Mouse (Mus musculus): ENCODE results near the gene Gpc6. TPM values are rescaled to one million over a fixed set of nuclear protein-coding genes. Genes with fewer than 3 reads are reported as not detected.

The Gpc6 gene
- polyA plus RNA-seq, 2 experiments = 26.1 to 39.5 TPM

GRCm38 (mm10) chr14:117945920-117946503 is 1020.9 kb downstream of the Gpc6 start:
- Histone ChIP-seq H3K9me3 (ENCODE audit: control insufficient read depth, low read length) (no peaks in the 10 kb centered on the region), H3K27ac (replicated peaks; ENCODE audit: low read depth, low read length) (no peak overlapping the region), H3K9ac (ENCODE audit: low read depth, low read length, severe bottlenecking) (no peak overlapping the region), H3K27me3 (ENCODE audit: control insufficient read depth, insufficient read depth, low read length) (no peaks in the 10 kb centered on the region), H3K36me3 (ENCODE audit: control insufficient read depth, insufficient read depth, low read length) (no peaks in the 10 kb centered on the region), H3K4me2 (replicated peaks; ENCODE audit: low read depth, low read length, severe bottlenecking) (no peak overlapping the region), H3K4me3 (replicated peaks; ENCODE audit: low read length) (no peak overlapping the region), H3K4me1 (ENCODE audit: control insufficient read depth, insufficient read depth, low read length) (no peaks in the 10 kb centered on the region)
- WGBS = 88% methylated on average over 4 of the region's 4 CpGs
- ATAC-seq (ENCODE audit: low FRiP score, low read depth) = no peak
- TF ChIP-seq POLR2A (IDR thresholded peaks at IDR 0.05; ENCODE audit: borderline replicate concordance, extremely low read depth, insufficient read depth, insufficient read length) = no peak
- DNase-seq (ENCODE audit: low spot score) = no peak

DNA sequence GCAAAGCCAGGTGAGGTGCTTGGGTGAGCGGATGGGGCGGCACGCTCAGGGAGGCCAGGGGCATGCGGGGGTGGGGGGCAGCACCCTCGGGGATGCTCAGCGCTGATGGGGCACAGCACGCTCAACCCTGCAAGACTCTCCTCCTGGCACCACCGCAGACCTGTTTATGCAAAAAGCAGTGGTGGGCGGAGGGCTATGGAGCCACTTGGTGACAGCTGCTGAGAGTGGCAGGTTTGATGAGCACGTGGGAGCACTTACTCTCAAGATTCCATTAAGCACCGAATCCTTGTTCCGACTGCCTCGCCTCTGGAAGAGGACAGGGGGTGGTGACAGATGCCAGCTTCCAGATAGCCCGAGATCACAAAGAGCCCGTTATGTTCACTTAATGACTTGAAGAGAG is 1026.2 kb downstream of the Gpc6 start:
- no peaks in the 10 kb centered on the region for H3K4me1 ChIP-seq (ENCODE audit: control insufficient read depth, insufficient read depth, low read length)
- no peak overlapping the region for H3K4me2 ChIP-seq (replicated peaks; ENCODE audit: low read depth, low read length, severe bottlenecking)
- no peak overlapping the region for H3K27ac ChIP-seq (replicated peaks; ENCODE audit: low read depth, low read length)
- no peak for TF ChIP-seq POLR2A (IDR thresholded peaks at IDR 0.05; ENCODE audit: borderline replicate concordance, extremely low read depth, insufficient read depth, insufficient read length)
- H3K9ac ChIP-seq (ENCODE audit: low read depth, low read length, severe bottlenecking) = no peak overlapping the region
- no peaks in the 10 kb centered on the region for H3K9me3 ChIP-seq (ENCODE audit: control insufficient read depth, low read length)
- DNase-seq (ENCODE audit: low spot score) = no peak
- H3K27me3 ChIP-seq (ENCODE audit: control insufficient read depth, insufficient read depth, low read length) = no peaks in the 10 kb centered on the region
- H3K4me3 ChIP-seq (replicated peaks; ENCODE audit: low read length) = no peak overlapping the region
- ATAC-seq (ENCODE audit: low FRiP score, low read depth) = no peak
- H3K36me3 ChIP-seq (ENCODE audit: control insufficient read depth, insufficient read depth, low read length) = no peaks in the 10 kb centered on the region
- 65% methylated on average over 15 of the region's 15 CpGs for WGBS

- Histone ChIP-seq H3K4me3 (replicated peaks; ENCODE audit: low read length) (no peak overlapping the region), H3K27me3 (ENCODE audit: control insufficient read depth, insufficient read depth, low read length) (no peaks in the 10 kb centered on the region), H3K9ac (ENCODE audit: low read depth, low read length, severe bottlenecking) (no peak overlapping the region), H3K4me1 (ENCODE audit: control insufficient read depth, insufficient read depth, low read length) (no peaks in the 10 kb centered on the region), H3K36me3 (ENCODE audit: control insufficient read depth, insufficient read depth, low read length) (no peaks in the 10 kb centered on the region), H3K9me3 (ENCODE audit: control insufficient read depth, low read length) (no peaks in the 10 kb centered on the region), H3K27ac (replicated peaks; ENCODE audit: low read depth, low read length) (no peak overlapping the region), H3K4me2 (replicated peaks; ENCODE audit: low read depth, low read length, severe bottlenecking) (no peak overlapping the region)
- no peak for DNase-seq (ENCODE audit: low spot score)
- no peak for ATAC-seq (ENCODE audit: low FRiP score, low read depth)
- WGBS = 54% methylated on average over 5 of the region's 5 CpGs
- TF ChIP-seq POLR2A (IDR thresholded peaks at IDR 0.05; ENCODE audit: borderline replicate concordance, extremely low read depth, insufficient read depth, insufficient read length) = no peak
Observed at GRCm38 (mm10) chr14:117951686-117952085, 1026.6 kb downstream of the Gpc6 start.

DNA sequence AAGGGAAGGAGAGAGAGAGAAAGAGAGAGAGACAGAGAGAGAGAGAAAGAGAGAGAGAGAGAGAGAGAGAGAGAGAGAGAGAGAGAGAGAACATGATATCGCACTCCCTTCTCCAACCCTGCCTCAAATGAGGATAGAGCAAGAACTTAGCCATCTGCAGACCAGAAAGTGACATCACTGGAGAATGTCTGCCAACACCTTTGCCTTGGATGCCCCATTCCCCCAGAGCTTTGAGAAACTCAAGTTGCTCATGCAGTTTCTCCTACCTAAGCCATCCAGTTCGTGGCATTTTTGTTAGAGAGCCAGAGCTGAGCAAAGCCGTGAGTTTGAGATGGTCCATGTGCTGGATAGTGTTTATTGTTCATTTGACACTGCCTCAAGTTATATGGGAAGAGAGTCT is 1030.9 kb downstream of the Gpc6 start:
- Histone ChIP-seq H3K9ac (ENCODE audit: low read depth, low read length, severe bottlenecking) (no peak overlapping the region), H3K4me2 (replicated peaks; ENCODE audit: low read depth, low read length, severe bottlenecking) (no peak overlapping the region), H3K27me3 (ENCODE audit: control insufficient read depth, insufficient read depth, low read length) (no peaks in the 10 kb centered on the region), H3K4me3 (replicated peaks; ENCODE audit: low read length) (no peak overlapping the region), H3K4me1 (ENCODE audit: control insufficient read depth, insufficient read depth, low read length) (peaks cover under 1% of the 10 kb centered on the region; the same call in 1 of the 2 replicates), H3K36me3 (ENCODE audit: control insufficient read depth, insufficient read depth, low read length) (no peaks in the 10 kb centered on the region), H3K27ac (replicated peaks; ENCODE audit: low read depth, low read length) (no peak overlapping the region), H3K9me3 (ENCODE audit: control insufficient read depth, low read length) (no peaks in the 10 kb centered on the region)
- TF ChIP-seq POLR2A (IDR thresholded peaks at IDR 0.05; ENCODE audit: borderline replicate concordance, extremely low read depth, insufficient read depth, insufficient read length) = no peak
- DNase-seq (ENCODE audit: low spot score) (no peak), ATAC-seq (ENCODE audit: low FRiP score, low read depth) (no peak)
- 71% methylated on average over 3 of the region's 3 CpGs for WGBS

GRCm38 (mm10) chr14:117958389-117958788 is 1033.3 kb downstream of the Gpc6 start:
- ATAC-seq (ENCODE audit: low FRiP score, low read depth) (no peak), DNase-seq (ENCODE audit: low spot score) (no peak)
- WGBS = 90% methylated on average over 11 of the region's 11 CpGs
- H3K27me3 ChIP-seq (ENCODE audit: control insufficient read depth, insufficient read depth, low read length) = no peaks in the 10 kb centered on the region
- H3K36me3 ChIP-seq (ENCODE audit: control insufficient read depth, insufficient read depth, low read length) = no peaks in the 10 kb centered on the region
- H3K4me2 ChIP-seq (replicated peaks; ENCODE audit: low read depth, low read length, severe bottlenecking) = no peak overlapping the region
- no peak overlapping the region for H3K27ac ChIP-seq (replicated peaks; ENCODE audit: low read depth, low read length)
- no peak overlapping the region for H3K4me3 ChIP-seq (replicated peaks; ENCODE audit: low read length)
- peaks cover 5% of the 10 kb centered on the region; the same call in 1 of the 2 replicates for H3K4me1 ChIP-seq (ENCODE audit: control insufficient read depth, insufficient read depth, low read length)
- H3K9me3 ChIP-seq (ENCODE audit: control insufficient read depth, low read length) = no peaks in the 10 kb centered on the region
- no peak for TF ChIP-seq POLR2A (IDR thresholded peaks at IDR 0.05; ENCODE audit: borderline replicate concordance, extremely low read depth, insufficient read depth, insufficient read length)
- no peak overlapping the region for H3K9ac ChIP-seq (ENCODE audit: low read depth, low read length, severe bottlenecking)

Data from limb, embryonic 14.5 days (tissue).